Mouse (Mus musculus): ENCODE results near the gene Fmnl3. TPM values are rescaled to one million over a fixed set of nuclear protein-coding genes. Genes with fewer than 3 reads are reported as not detected.

The Fmnl3 gene
- 4.2 and 8.2 TPM in 2 replicates for polyA plus RNA-seq (2012; rRNA removed)

- peak within 1 kb of the TSS; percentile 69 for H3K4me3 ChIP-seq (ENCODE audit: low read depth, low read length)
- no peaks in the 10 kb centered on the region for H3K36me3 ChIP-seq (ENCODE audit: control insufficient read depth, insufficient read depth, low read length)
- TF ChIP-seq POLR2A (IDR thresholded peaks at IDR 0.05; ENCODE audit: low read depth, low read length) (peak; percentile 54), CTCF (IDR thresholded peaks at IDR 0.05; ENCODE audit: extremely low read depth, insufficient read length, insufficient replicate concordance, low read depth, low read length) (peak; percentile 64)
- no peak within 1 kb of the TSS for H3K27ac ChIP-seq (ENCODE audit: insufficient read depth, low read depth, low read length)
- 2% methylated on average over 48 of the region's 48 CpGs for WGBS
- peaks cover 14% of the 10 kb centered on the region; the same call in 1 of the 2 replicates for H3K27me3 ChIP-seq (ENCODE audit: control insufficient read depth, insufficient read depth, low read length)
- peaks cover 2% of the 10 kb centered on the region; the same call in 1 of the 2 replicates for H3K4me1 ChIP-seq (ENCODE audit: control insufficient read depth, insufficient read depth, insufficient read length, low read length)
Observed at GRCm38 (mm10) chr15:99370259-99370691, at the start of gene Fmnl3. TSS of gene Fmnl3 (minus strand) at chr15:99370482.

GRCm38 (mm10) chr15:99417692-99418271 is 47.5 kb upstream of the Fmnl3 start:
- no peaks in the 10 kb centered on the region for H3K27me3 ChIP-seq (ENCODE audit: control insufficient read depth, insufficient read depth, low read length)
- H3K36me3 ChIP-seq (ENCODE audit: control insufficient read depth, insufficient read depth, low read length) = no peaks in the 10 kb centered on the region
- no peak overlapping the region for H3K27ac ChIP-seq (ENCODE audit: insufficient read depth, low read depth, low read length)
- H3K4me3 ChIP-seq (ENCODE audit: low read depth, low read length) = no peak overlapping the region
- H3K4me1 ChIP-seq (ENCODE audit: control insufficient read depth, insufficient read depth, insufficient read length, low read length) = peaks cover 4% of the 10 kb centered on the region
- 34% methylated on average over 17 of the region's 17 CpGs for WGBS
- TF ChIP-seq POLR2A (IDR thresholded peaks at IDR 0.05; ENCODE audit: low read depth, low read length) (no peak), CTCF (IDR thresholded peaks at IDR 0.05; ENCODE audit: extremely low read depth, insufficient read length, insufficient replicate concordance, low read depth, low read length) (no peak)

- 34% methylated on average over 4 of the region's 4 CpGs for WGBS
- Histone ChIP-seq H3K4me3 (ENCODE audit: low read depth, low read length) (no peak overlapping the region), H3K27ac (ENCODE audit: insufficient read depth, low read depth, low read length) (no peak overlapping the region), H3K4me1 (ENCODE audit: control insufficient read depth, insufficient read depth, insufficient read length, low read length) (peaks cover 4% of the 10 kb centered on the region), H3K27me3 (ENCODE audit: control insufficient read depth, insufficient read depth, low read length) (no peaks in the 10 kb centered on the region), H3K36me3 (ENCODE audit: control insufficient read depth, insufficient read depth, low read length) (no peaks in the 10 kb centered on the region)
- TF ChIP-seq CTCF (IDR thresholded peaks at IDR 0.05; ENCODE audit: extremely low read depth, insufficient read length, insufficient replicate concordance, low read depth, low read length) = no peak
- TF ChIP-seq POLR2A (IDR thresholded peaks at IDR 0.05; ENCODE audit: low read depth, low read length) = no peak
Observed at GRCm38 (mm10) chr15:99416957-99417356, 46.7 kb upstream of the Fmnl3 start.

DNA sequence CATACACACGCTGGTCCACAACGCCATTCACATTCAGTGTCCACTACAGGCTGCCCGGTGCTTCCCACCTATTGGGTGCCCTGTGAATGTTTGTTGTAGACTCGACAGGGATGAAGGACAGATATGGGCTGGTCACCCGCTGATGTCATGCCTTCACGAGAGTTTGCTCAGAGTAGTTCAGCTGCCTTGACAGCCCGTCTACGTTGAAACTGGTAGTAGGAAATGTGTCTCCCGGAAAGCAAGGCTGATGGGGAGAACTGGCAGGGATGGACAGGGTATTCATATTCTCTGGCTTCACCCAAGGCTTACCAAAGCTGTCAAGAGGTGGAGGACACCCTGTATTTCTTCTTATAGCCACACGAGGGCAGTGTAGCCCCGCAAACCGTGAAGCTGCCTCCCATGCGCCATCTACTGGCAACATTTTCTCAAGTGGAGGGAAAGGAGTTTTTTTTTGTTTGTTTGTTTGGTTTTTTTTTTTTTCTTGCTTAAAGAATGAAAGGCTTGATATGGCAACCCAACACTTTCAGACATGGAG is 46.1 kb upstream of the Fmnl3 start:
- Histone ChIP-seq H3K27me3 (ENCODE audit: control insufficient read depth, insufficient read depth, low read length) (no peaks in the 10 kb centered on the region), H3K27ac (ENCODE audit: insufficient read depth, low read depth, low read length) (no peak overlapping the region), H3K36me3 (ENCODE audit: control insufficient read depth, insufficient read depth, low read length) (no peaks in the 10 kb centered on the region), H3K4me3 (ENCODE audit: low read depth, low read length) (no peak overlapping the region), H3K4me1 (ENCODE audit: control insufficient read depth, insufficient read depth, insufficient read length, low read length) (peaks cover 4% of the 10 kb centered on the region)
- WGBS = 13% methylated on average over 13 of the region's 13 CpGs
- TF ChIP-seq CTCF (IDR thresholded peaks at IDR 0.05; ENCODE audit: extremely low read depth, insufficient read length, insufficient replicate concordance, low read depth, low read length) (peak; percentile 100), POLR2A (IDR thresholded peaks at IDR 0.05; ENCODE audit: low read depth, low read length) (no peak)

DNA sequence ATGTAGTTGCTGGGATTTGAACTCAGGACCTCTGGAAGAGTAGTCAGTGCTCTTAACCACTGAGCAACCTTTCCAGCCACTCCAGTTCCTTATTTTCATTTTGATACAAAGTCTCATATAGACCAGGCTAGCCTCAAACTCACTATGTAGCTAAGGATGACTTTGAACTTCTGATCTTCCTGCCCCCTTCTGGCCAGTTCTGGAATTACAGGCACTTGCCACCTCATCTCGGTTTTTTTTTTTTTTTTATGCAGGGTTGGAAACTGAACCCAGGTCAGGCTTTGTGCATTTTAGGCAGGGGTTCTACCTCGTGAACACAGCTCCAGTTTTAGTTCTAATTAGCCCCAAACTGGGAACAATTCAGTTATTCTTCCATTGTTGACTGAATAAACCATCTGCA is 45.5 kb upstream of the Fmnl3 start:
- 6% methylated on average over 2 of the region's 2 CpGs for WGBS
- TF ChIP-seq POLR2A (IDR thresholded peaks at IDR 0.05; ENCODE audit: low read depth, low read length) (no peak), CTCF (IDR thresholded peaks at IDR 0.05; ENCODE audit: extremely low read depth, insufficient read length, insufficient replicate concordance, low read depth, low read length) (no peak)
- H3K4me1 ChIP-seq (ENCODE audit: control insufficient read depth, insufficient read depth, insufficient read length, low read length) = peaks cover 2% of the 10 kb centered on the region
- H3K27me3 ChIP-seq (ENCODE audit: control insufficient read depth, insufficient read depth, low read length) = no peaks in the 10 kb centered on the region
- H3K36me3 ChIP-seq (ENCODE audit: control insufficient read depth, insufficient read depth, low read length) = no peaks in the 10 kb centered on the region
- H3K4me3 ChIP-seq (ENCODE audit: low read depth, low read length) = no peak overlapping the region
- no peak overlapping the region for H3K27ac ChIP-seq (ENCODE audit: insufficient read depth, low read depth, low read length)

- Histone ChIP-seq H3K27me3 (ENCODE audit: control insufficient read depth, insufficient read depth, low read length) (no peaks in the 10 kb centered on the region), H3K4me3 (ENCODE audit: low read depth, low read length) (no peak overlapping the region), H3K36me3 (ENCODE audit: control insufficient read depth, insufficient read depth, low read length) (peaks cover 35% of the 10 kb centered on the region), H3K4me1 (ENCODE audit: control insufficient read depth, insufficient read depth, insufficient read length, low read length) (no peaks in the 10 kb centered on the region), H3K27ac (ENCODE audit: insufficient read depth, low read depth, low read length) (no peak overlapping the region)
- TF ChIP-seq POLR2A (IDR thresholded peaks at IDR 0.05; ENCODE audit: low read depth, low read length) = no peak
- TF ChIP-seq CTCF (IDR thresholded peaks at IDR 0.05; ENCODE audit: extremely low read depth, insufficient read length, insufficient replicate concordance, low read depth, low read length) = peak; percentile 19; the same call in 1 of the 2 replicates
- WGBS = 52% methylated on average over 14 of the region's 14 CpGs
Observed at GRCm38 (mm10) chr15:99411747-99412146, 41.5 kb upstream of the Fmnl3 start.

GRCm38 (mm10) chr15:99408845-99409244 is 38.6 kb upstream of the Fmnl3 start:
- 83% methylated on average over 9 of the region's 9 CpGs for WGBS
- no peak overlapping the region for H3K4me3 ChIP-seq (ENCODE audit: low read depth, low read length)
- H3K36me3 ChIP-seq (ENCODE audit: control insufficient read depth, insufficient read depth, low read length) = peaks cover 64% of the 10 kb centered on the region

More at GRCm38 (mm10) chr15:99408845-99409244, 38.6 kb upstream of the Fmnl3 start:
- no peaks in the 10 kb centered on the region for H3K27me3 ChIP-seq (ENCODE audit: control insufficient read depth, insufficient read depth, low read length)
- H3K4me1 ChIP-seq (ENCODE audit: control insufficient read depth, insufficient read depth, insufficient read length, low read length) = peaks cover 5% of the 10 kb centered on the region; the same call in 1 of the 2 replicates
- no peak overlapping the region for H3K27ac ChIP-seq (ENCODE audit: insufficient read depth, low read depth, low read length)
- no peak for TF ChIP-seq POLR2A (IDR thresholded peaks at IDR 0.05; ENCODE audit: low read depth, low read length)
- no peak for TF ChIP-seq CTCF (IDR thresholded peaks at IDR 0.05; ENCODE audit: extremely low read depth, insufficient read length, insufficient replicate concordance, low read depth, low read length)
